Mouse (Mus musculus) CH12.LX (cell line): ENCODE results near the gene Hic2.

Experiments
- CHD1 ChIP-seq: IDR thresholded peaks from 2 replicates; pipeline ENCODE4 v1.6.1; 2012; ENCODE audit warnings: low read depth, low read length, improper control_type of control experiment, inconsistent platforms
- CTCF ChIP-seq, 2 experiments: IDR thresholded peaks in 1 of 2; conservative IDR thresholded peaks in 1 of 2; 2 replicates each; pipeline ENCODE4 v1.5.1; 2011 to 2012; ENCODE audit warnings: low read depth in 2 of 2, low read length in 2 of 2, improper control_type of control experiment in 1 of 2, inconsistent platforms in 1 of 2, mild to moderate bottlenecking in 1 of 2, moderate library complexity in 1 of 2
- EP300 ChIP-seq: IDR thresholded peaks from 2 replicates; pipeline ENCODE4 v1.6.1; 2011; ENCODE audit warnings: low read length, improper control_type of control experiment
- JUND ChIP-seq: conservative IDR thresholded peaks from 2 replicates; pipeline ENCODE4 v1.6.1; 2011; ENCODE audit warnings: low read depth, low read length, improper control_type of control experiment
- MAX ChIP-seq: IDR thresholded peaks from 2 replicates; pipeline ENCODE4 v1.6.1; 2011; ENCODE audit warnings: low read length, improper control_type of control experiment
- MXI1 ChIP-seq: IDR thresholded peaks from 2 replicates; pipeline ENCODE4 v1.6.1; 2011; ENCODE audit warnings: mild to moderate bottlenecking, low read depth, low read length, improper control_type of control experiment
- POLR2A ChIP-seq: IDR thresholded peaks from 2 replicates; pipeline ENCODE4 v1.6.1; 2011; ENCODE audit warnings: low read depth, mild to moderate bottlenecking, improper control_type of control experiment, low read length
- SIN3A ChIP-seq: IDR thresholded peaks from 2 replicates; pipeline ENCODE4 v1.6.1; 2012; ENCODE audit warnings: low read length, improper control_type of control experiment, inconsistent platforms
- USF2 ChIP-seq: conservative IDR thresholded peaks from 2 replicates; pipeline ENCODE4 v1.6.1; 2011; ENCODE audit warnings: low read depth, low read length, improper control_type of control experiment

GRCm38 (mm10) chr16:17307461-17307860, 74.1 kb downstream of the Hic2 start:
- TF ChIP-seq SIN3A (no peak), CHD1 (no peak), CTCF (conservative IDR thresholded peaks at IDR 0.05 in 1 of 2, IDR thresholded peaks at IDR 0.05 in 1 of 2; ENCODE audit: low read depth in 2 of 2, low read length in 2 of 2) (no peak), MAX (no peak), EP300 (no peak), USF2 (no peak), JUND (no peak), MXI1 (no peak), POLR2A (no peak)
